Mouse (Mus musculus) brain, embryonic 14.5 days (tissue): Measurements from ENCODE around the gene Mcoln1. TPM values are rescaled to one million over a fixed set of nuclear protein-coding genes. Genes with fewer than 3 reads are reported as not detected.

Experiments used
- DNase-seq: peaks from one replicate; pipeline ENCODE4 v3.0.0-alpha.2; 2011; ENCODE audit warnings: low read depth
- CTCF ChIP-seq: fragments of 200-500 bp; IDR thresholded peaks from 2 replicates; pipeline ENCODE4 v1.5.1; 2012; ENCODE audit warnings: inconsistent platforms, mild to moderate bottlenecking, moderate library complexity, borderline replicate concordance; ENCODE audit not compliant: insufficient read depth, insufficient read length; ENCODE audit errors: extremely low read depth
- POLR2A ChIP-seq: fragments of 200-500 bp; IDR thresholded peaks from 2 replicates; pipeline ENCODE4 v1.6.1; 2012; ENCODE audit warnings: mild to moderate bottlenecking, inconsistent platforms, borderline replicate concordance; ENCODE audit not compliant: poor library complexity, insufficient read depth, insufficient read length, severe bottlenecking; ENCODE audit errors: extremely low read depth
- polyA plus RNA-seq: library from polyadenylated mRNA; depleted of rRNA; stranded (reverse); fragments of >200 nt; gene quantifications from 2 replicates; pipeline ENCODE4 v1.2.3, GENCODE M21; 2012; rRNA removed

Mcoln1 gene
- polyA plus RNA-seq, result 230 and 313 TPM in 2 replicates

GRCm38 (mm10) chr8:3500235-3501090 is at the start of gene Mcoln1:
Gene Mcoln1, plus strand, starts transcription at chr8:3500457.
- peak; percentile 86 for TF ChIP-seq POLR2A
- 0 out of 2 replicates have a peak, but pooled peaks have one; percentile 1 for TF ChIP-seq CTCF

GRCm38 (mm10) chr8:3450670-3451069 is 49.6 kb upstream of the Mcoln1 start:
- no peak for TF ChIP-seq POLR2A
- peak; percentile 97 for TF ChIP-seq CTCF

More at GRCm38 (mm10) chr8:3500235-3501090, at the start of gene Mcoln1:
- peak; percentile 99 for DNase-seq

GRCm38 (mm10) chr8:3451992-3452391 is 48.3 kb upstream of the Mcoln1 start:
- TF ChIP-seq CTCF (no peak), POLR2A (no peak)
- DNase-seq, result no peak

More at GRCm38 (mm10) chr8:3450670-3451069, 49.6 kb upstream of the Mcoln1 start:
- peak; percentile 71 for DNase-seq

- no peak for TF ChIP-seq POLR2A
- TF ChIP-seq CTCF, result no peak
- DNase-seq, result no peak
These were observed 37.0 kb upstream of the Mcoln1 start for GRCm38 (mm10) chr8:3463248-3463647.

- DNase-seq, result peak; percentile 78
- no peak for TF ChIP-seq POLR2A
- TF ChIP-seq CTCF, result peak; percentile 48; the same call in 1 of the 2 replicates
These were observed 35.9 kb upstream of the Mcoln1 start for GRCm38 (mm10) chr8:3464309-3464708.

GRCm38 (mm10) chr8:3467006-3467885 is 33.0 kb upstream of the Mcoln1 start, which contains the start of gene Pex11g:
Gene Pex11g, minus strand, starts transcription at chr8:3467680.
- peak; percentile 97 for DNase-seq
- TF ChIP-seq POLR2A, result peak; percentile 42; the same call in 1 of the 2 replicates
- no peak for TF ChIP-seq CTCF

GRCm38 (mm10) chr8:3467886-3468545 is 32.2 kb upstream of the Mcoln1 start:
- no peak for DNase-seq
- TF ChIP-seq POLR2A (no peak), CTCF (no peak)

GRCm38 (mm10) chr8:3468838-3469237 is 31.4 kb upstream of the Mcoln1 start:
- TF ChIP-seq POLR2A (no peak), CTCF (no peak)
- peak; percentile 7 for DNase-seq

- TF ChIP-seq CTCF, result no peak
- TF ChIP-seq POLR2A, result no peak
- DNase-seq, result no peak
These were observed 29.7 kb upstream of the Mcoln1 start, which contains the start of gene Tex45 for GRCm38 (mm10) chr8:3470562-3470961. Gene Tex45, plus strand, starts transcription at chr8:3470862.

- TF ChIP-seq POLR2A, result no peak
- TF ChIP-seq CTCF, result no peak
- peak; percentile 47 for DNase-seq
These were observed 24.4 kb upstream of the Mcoln1 start for GRCm38 (mm10) chr8:3475715-3476429.

- DNase-seq, result no peak
These were observed 20.0 kb upstream of the Mcoln1 start for GRCm38 (mm10) chr8:3480221-3480785.

GRCm38 (mm10) chr8:3481605-3482004 is 18.7 kb upstream of the Mcoln1 start:
- DNase-seq, result no peak
- TF ChIP-seq CTCF (no peak), POLR2A (no peak)

More at GRCm38 (mm10) chr8:3480221-3480785, 20.0 kb upstream of the Mcoln1 start:
- TF ChIP-seq POLR2A (no peak), CTCF (no peak)

GRCm38 (mm10) chr8:3482240-3482740 is 18.0 kb upstream of the Mcoln1 start:
- DNase-seq, result no peak
- TF ChIP-seq POLR2A (no peak), CTCF (no peak)
